Comparison of ENCODE assay signal across 8 mouse cellular contexts in genomic region chr7:70624727-70625642, GRCm38 (mm10).
DNase-seq lines count a peak whose midpoint lies in the region; ATAC-seq lines count a peak whose summit lies in the region.

No protein-coding gene starts in this region.

- H3K27me3 ChIP-seq in intestine, embryonic 16.5 days (replicated peaks; ENCODE audit: control insufficient read depth, insufficient read depth, low read length) = no peaks in the 10 kb centered on the region
- peaks cover 10% of the 10 kb centered on the region for H3K27me3 ChIP-seq in liver, embryonic 15.5 days
- H3K27me3 ChIP-seq in neural tube, embryonic 13.5 days = peaks cover 14% of the 10 kb centered on the region; the same call in 1 of the 2 replicates

- H3K36me3 ChIP-seq in intestine, embryonic 16.5 days (ENCODE audit: control insufficient read depth, insufficient read depth, low read length) = no peaks in the 10 kb centered on the region
- H3K36me3 ChIP-seq in liver, embryonic 15.5 days (replicated peaks) = no peaks in the 10 kb centered on the region
- H3K36me3 ChIP-seq in neural tube, embryonic 13.5 days = no peaks in the 10 kb centered on the region

- H3K27ac ChIP-seq in intestine, embryonic 16.5 days (ENCODE audit: low read length) = peak overlapping the region; percentile 4; the same call in 1 of the 2 replicates
- H3K27ac ChIP-seq in liver, embryonic 15.5 days (replicated peaks) = no peak overlapping the region; the same call in 1 of the 2 replicates
- H3K27ac ChIP-seq in neural tube, embryonic 13.5 days (replicated peaks) = no peak overlapping the region

- intact Hi-C loops in gastrocnemius, postnatal 36 days (cut with DNase I) = no loop called here

- H3K9ac ChIP-seq in intestine, embryonic 16.5 days (ENCODE audit: low read depth, low read length) = peak overlapping the region; percentile 53; the same call in 1 of the 2 replicates
- no peak overlapping the region for H3K9ac ChIP-seq in liver, embryonic 15.5 days
- H3K9ac ChIP-seq in neural tube, embryonic 13.5 days = peak overlapping the region; percentile 18

- ATAC-seq in intestine, embryonic 16.5 days = peak; percentile 77
- ATAC-seq in liver, embryonic 15.5 days (ENCODE audit: insufficient read depth) = 0 out of 2 replicates have a peak, but pooled peaks have one; percentile 25
- ATAC-seq in neural tube, embryonic 13.5 days (ENCODE audit: low read depth) = peak; percentile 95
- ATAC-seq in erythroid progenitor cell, adult 5-6 weeks (replicated peaks; ENCODE audit: low FRiP score, poor library complexity, severe bottlenecking) = no peak

- DNase-seq in adrenal gland, adult (ENCODE audit: inconsistent age in 2 of 2, low spot score in 1 of 2) = peak; percentile 64 to 84
- peak; percentile 62 to 78 for DNase-seq in cerebellum, postnatal 25 days
- peak; percentile 22 to 36 for DNase-seq in gastrocnemius, postnatal 36 days
- DNase-seq in spleen, adult 18-20 months = no peak

- peak overlapping the region; percentile 66 for H3K4me2 ChIP-seq in intestine, embryonic 16.5 days (ENCODE audit: low read depth, low read length)
- peak overlapping the region; percentile 45 for H3K4me2 ChIP-seq in liver, embryonic 15.5 days
- peak overlapping the region; percentile 55 for H3K4me2 ChIP-seq in neural tube, embryonic 13.5 days

- H3K4me1 ChIP-seq in intestine, embryonic 16.5 days (ENCODE audit: control insufficient read depth, insufficient read depth, low read length) = peaks cover 23% of the 10 kb centered on the region
- H3K4me1 ChIP-seq in liver, embryonic 15.5 days (replicated peaks) = no peaks in the 10 kb centered on the region
- H3K4me1 ChIP-seq in neural tube, embryonic 13.5 days (replicated peaks) = peaks cover 26% of the 10 kb centered on the region

- peak overlapping the region; percentile 38 for H3K4me3 ChIP-seq in intestine, embryonic 16.5 days (ENCODE audit: low read length)
- 0 out of 2 replicates have a peak overlapping the region, but pooled peaks have one; percentile 10 for H3K4me3 ChIP-seq in liver, embryonic 15.5 days (replicated peaks)
- H3K4me3 ChIP-seq in neural tube, embryonic 13.5 days = peak overlapping the region; percentile 24

- H3K9me3 ChIP-seq in intestine, embryonic 16.5 days (ENCODE audit: control insufficient read depth, low read length) = no peaks in the 10 kb centered on the region
- no peaks in the 10 kb centered on the region for H3K9me3 ChIP-seq in liver, embryonic 15.5 days (replicated peaks)
- no peaks in the 10 kb centered on the region for H3K9me3 ChIP-seq in neural tube, embryonic 13.5 days

- WGBS in intestine, embryonic 16.5 days = 4% methylated on average over 30 of the region's 30 CpGs
- 3% methylated on average over 30 of the region's 30 CpGs for WGBS in liver, embryonic 15.5 days (ENCODE audit: insufficient replicate concordance)
- WGBS in neural tube, embryonic 13.5 days = 1% methylated on average over 30 of the region's 30 CpGs

Comparison
In these comparisons a context has a peak if more than half of its experiments do, and no peak if none do; other contexts are left out.
1. DNase-seq: peak in adrenal gland, adult (2 of 2), cerebellum, postnatal 25 days (2 of 2) and gastrocnemius, postnatal 36 days (2 of 2); none in spleen, adult 18-20 months (0 of 2).
2. Peak in every context shown above with its lines, with median percentiles within 50 percentile points of each other: H3K4me2 ChIP-seq and H3K4me3 ChIP-seq.